Mouse (Mus musculus): ENCODE data around the gene Olfr178. TPM values are rescaled to one million over a fixed set of nuclear protein-coding genes. Genes with fewer than 3 reads are reported as not detected.

The Olfr178 gene
- not detected for polyA plus RNA-seq (2014; fragmentation: Illumina TruSeq; extraction: RNeasy Lipid Tissue Mini Kit (QIAGEN cat#74804); ENCODE audit: low read depth, low replicate concordance)

DNA sequence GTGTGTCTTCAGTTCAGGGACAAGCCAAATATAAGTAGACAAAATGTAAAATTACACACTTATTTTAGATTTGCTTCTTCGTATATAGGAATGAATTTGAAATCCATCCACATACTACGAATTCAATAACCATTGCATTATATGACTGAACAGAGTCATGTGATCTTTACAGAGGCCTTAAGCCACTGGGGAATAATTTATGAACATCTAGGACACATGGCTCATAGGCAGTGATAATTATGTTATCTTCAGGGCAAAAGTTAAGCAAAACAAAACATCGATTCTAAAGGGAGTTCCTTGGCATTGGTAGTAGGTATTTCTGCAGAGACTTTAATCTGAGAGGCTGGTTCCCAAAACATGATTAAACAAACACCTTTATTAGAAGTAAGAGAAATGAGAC lies at the start of gene Olfr178:
Gene Olfr178 (minus strand): TSS at position 101 of the 400 bp plus-strand sequence.

DNA sequence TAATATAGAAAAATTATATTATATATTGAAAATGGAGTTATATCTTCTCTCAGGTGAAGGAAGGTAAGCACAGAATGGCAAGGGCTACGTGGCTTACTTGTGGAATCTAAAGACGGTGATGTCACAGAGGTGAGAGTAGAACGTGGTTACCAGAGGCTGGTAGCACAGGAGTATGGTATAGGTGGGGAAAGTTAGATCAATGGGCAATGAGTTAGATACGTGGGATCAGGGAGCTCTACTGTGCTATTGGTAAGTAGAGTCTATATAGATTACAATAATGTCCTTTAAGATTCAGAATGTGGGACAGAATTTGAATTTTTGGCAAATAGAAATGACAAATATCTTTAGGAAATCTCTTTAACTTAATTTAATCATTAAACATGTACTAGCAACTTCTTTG lies 37.4 kb upstream of the Olfr178 start, which contains the start of gene Olfr180:
Gene Olfr180 (minus strand): TSS at position 101 of the 400 bp plus-strand sequence.

DNA sequence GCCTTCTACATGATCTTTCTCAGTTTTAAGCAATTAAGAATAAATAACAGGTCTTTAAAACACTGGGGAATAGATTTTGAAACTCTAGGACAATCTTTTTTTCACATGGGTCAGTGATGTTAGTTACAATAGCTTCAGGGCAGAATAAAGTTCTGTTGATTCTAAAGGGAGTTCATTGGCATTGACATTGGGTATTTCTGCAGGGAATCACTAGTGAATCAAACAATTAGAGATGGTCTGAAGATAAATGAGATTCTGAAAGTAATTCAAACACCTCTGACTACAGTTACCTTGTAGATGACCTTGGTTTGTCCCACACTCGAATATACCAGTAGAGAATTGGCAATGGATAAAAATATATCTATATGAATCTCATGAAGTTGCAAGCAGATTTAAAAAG lies 36.8 kb upstream of the Olfr178 start, which contains the start of gene Olfr181:
Gene Olfr181 (minus strand): TSS at position 101 of the 400 bp plus-strand sequence.

DNA sequence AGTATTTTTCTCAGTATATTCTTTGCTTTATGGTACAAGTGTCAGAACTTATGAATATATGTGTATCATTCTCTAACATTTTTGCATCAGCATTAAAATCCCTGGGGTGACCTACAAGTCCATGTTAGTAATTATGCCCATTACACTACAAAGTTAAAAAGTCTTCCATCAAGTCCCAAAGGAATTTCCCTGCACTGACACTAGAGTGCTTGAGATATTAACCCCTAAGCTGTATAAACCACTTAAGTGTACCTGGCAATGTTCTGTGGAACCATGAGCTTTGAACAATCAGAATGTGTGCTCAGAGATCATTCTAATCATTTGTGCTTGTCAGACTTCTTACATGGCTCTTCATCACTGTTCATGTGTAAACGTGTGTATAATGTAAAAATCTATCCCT lies 17.2 kb downstream of the Olfr178 start, which contains the start of gene Olfr177:
Gene Olfr177 (minus strand): TSS at position 101 of the 400 bp plus-strand sequence.

Other genes with a start within 250 kb of the Olfr178 start
- gene Cpox, start 221.8 kb downstream of the Olfr178 start, polyA plus RNA-seq (2014; fragmentation: Illumina TruSeq; extraction: RNeasy Lipid Tissue Mini Kit (QIAGEN cat#74804); ENCODE audit: low read depth, low replicate concordance) = 50.0 TPM
- gene Gpr15, start 173.0 kb downstream of the Olfr178 start, polyA plus RNA-seq (2014; fragmentation: Illumina TruSeq; extraction: RNeasy Lipid Tissue Mini Kit (QIAGEN cat#74804); ENCODE audit: low read depth, low replicate concordance) = not detected
- 127 TPM for gene Cldnd1, start 164.2 kb downstream of the Olfr178 start, polyA plus RNA-seq (2014; fragmentation: Illumina TruSeq; extraction: RNeasy Lipid Tissue Mini Kit (QIAGEN cat#74804); ENCODE audit: low read depth, low replicate concordance)
- gene Olfr172, start 128.9 kb downstream of the Olfr178 start, polyA plus RNA-seq (2014; fragmentation: Illumina TruSeq; extraction: RNeasy Lipid Tissue Mini Kit (QIAGEN cat#74804); ENCODE audit: low read depth, low replicate concordance) = not detected
- not detected for gene Olfr173, start 91.8 kb downstream of the Olfr178 start, polyA plus RNA-seq (2014; fragmentation: Illumina TruSeq; extraction: RNeasy Lipid Tissue Mini Kit (QIAGEN cat#74804); ENCODE audit: low read depth, low replicate concordance)
- gene Olfr175-ps1, start 65.3 kb downstream of the Olfr178 start, polyA plus RNA-seq (2014; fragmentation: Illumina TruSeq; extraction: RNeasy Lipid Tissue Mini Kit (QIAGEN cat#74804); ENCODE audit: low read depth, low replicate concordance) = not detected
- gene Olfr177, start 17.3 kb downstream of the Olfr178 start, polyA plus RNA-seq (2014; fragmentation: Illumina TruSeq; extraction: RNeasy Lipid Tissue Mini Kit (QIAGEN cat#74804); ENCODE audit: low read depth, low replicate concordance) = not detected
- gene Olfr181, start 36.7 kb upstream of the Olfr178 start, polyA plus RNA-seq (2014; fragmentation: Illumina TruSeq; extraction: RNeasy Lipid Tissue Mini Kit (QIAGEN cat#74804); ENCODE audit: low read depth, low replicate concordance) = not detected
- gene Olfr180, start 37.3 kb upstream of the Olfr178 start, polyA plus RNA-seq (2014; fragmentation: Illumina TruSeq; extraction: RNeasy Lipid Tissue Mini Kit (QIAGEN cat#74804); ENCODE audit: low read depth, low replicate concordance) = not detected
- not detected for gene Olfr183, start 103.3 kb upstream of the Olfr178 start, polyA plus RNA-seq (2014; fragmentation: Illumina TruSeq; extraction: RNeasy Lipid Tissue Mini Kit (QIAGEN cat#74804); ENCODE audit: low read depth, low replicate concordance)
- gene Olfr186, start 138.2 kb upstream of the Olfr178 start, polyA plus RNA-seq (2014; fragmentation: Illumina TruSeq; extraction: RNeasy Lipid Tissue Mini Kit (QIAGEN cat#74804); ENCODE audit: low read depth, low replicate concordance) = not detected
- not detected for gene Olfr187, start 147.7 kb upstream of the Olfr178 start, polyA plus RNA-seq (2014; fragmentation: Illumina TruSeq; extraction: RNeasy Lipid Tissue Mini Kit (QIAGEN cat#74804); ENCODE audit: low read depth, low replicate concordance)
- gene Olfr190, start 185.9 kb upstream of the Olfr178 start, polyA plus RNA-seq (2014; fragmentation: Illumina TruSeq; extraction: RNeasy Lipid Tissue Mini Kit (QIAGEN cat#74804); ENCODE audit: low read depth, low replicate concordance) = not detected
- gene Olfr191, start 197.8 kb upstream of the Olfr178 start, polyA plus RNA-seq (2014; fragmentation: Illumina TruSeq; extraction: RNeasy Lipid Tissue Mini Kit (QIAGEN cat#74804); ENCODE audit: low read depth, low replicate concordance) = not detected
- not detected for gene Olfr193, start 219.8 kb upstream of the Olfr178 start, polyA plus RNA-seq (2014; fragmentation: Illumina TruSeq; extraction: RNeasy Lipid Tissue Mini Kit (QIAGEN cat#74804); ENCODE audit: low read depth, low replicate concordance)
- gene Olfr194, start 229.0 kb upstream of the Olfr178 start, polyA plus RNA-seq (2014; fragmentation: Illumina TruSeq; extraction: RNeasy Lipid Tissue Mini Kit (QIAGEN cat#74804); ENCODE audit: low read depth, low replicate concordance) = not detected

Data from sigmoid colon, adult 10 weeks (tissue).